ENCODE assay signal across 9 mouse cellular contexts in genomic region chr4:100181676-100182075, GRCm38 (mm10).
DNase-seq lines count a peak whose midpoint lies in the region; ATAC-seq and TF ChIP-seq lines count a peak whose summit lies in the region.
"Had no signal": no experiment of that assay in that cellular context is flagged by ENCODE, and none has a peak within 500 bp of the region (broad histone marks: within the 10 kb centered on the region; RNA-seq: fewer than 3 reads in every experiment).

No protein-coding gene starts in this region.

- no peak for TF ChIP-seq CTCF in midbrain, postnatal 0 days (IDR thresholded peaks at IDR 0.05)

- 41% methylated on average over 5 of the region's 5 CpGs for WGBS in midbrain, postnatal 0 days
- WGBS in midbrain, embryonic 14.5 days, result 50% methylated on average over 5 of the region's 5 CpGs

- no peak overlapping the region for H3K9ac ChIP-seq in midbrain, postnatal 0 days (replicated peaks; ENCODE audit: low read length, poor library complexity, severe bottlenecking)
- no peak overlapping the region for H3K9ac ChIP-seq in midbrain, embryonic 14.5 days (replicated peaks; ENCODE audit: low read length)
- H3K9ac ChIP-seq: embryonic facial prominence, embryonic 12.5 days had no signal

- no peak overlapping the region for H3K4me3 ChIP-seq in midbrain, postnatal 0 days (ENCODE audit: low read depth, low read length)
- H3K4me3 ChIP-seq in midbrain, embryonic 14.5 days (replicated peaks; ENCODE audit: low read depth, low read length), result no peak overlapping the region
- H3K4me3 ChIP-seq: embryonic facial prominence, embryonic 12.5 days had no signal

- intact Hi-C loops in gastrocnemius, postnatal 14 days (cut with DNase I; ENCODE audit: low total_unique reads), result no loop called here

- H3K9me3 ChIP-seq in midbrain, postnatal 0 days (ENCODE audit: low read length), result no peaks in the 10 kb centered on the region
- no peaks in the 10 kb centered on the region for H3K9me3 ChIP-seq in midbrain, embryonic 14.5 days (ENCODE audit: control insufficient read depth, low read length)
- H3K9me3 ChIP-seq: embryonic facial prominence, embryonic 12.5 days had no signal

- H3K4me2 ChIP-seq in midbrain, postnatal 0 days (ENCODE audit: low read depth, low read length, poor library complexity, severe bottlenecking), result no peak overlapping the region
- no peak overlapping the region for H3K4me2 ChIP-seq in midbrain, embryonic 14.5 days (ENCODE audit: low read length)
- H3K4me2 ChIP-seq: embryonic facial prominence, embryonic 12.5 days had no signal

- no peak for ATAC-seq in midbrain, postnatal 0 days (ENCODE audit: low FRiP score)
- no peak for ATAC-seq in midbrain, embryonic 14.5 days (ENCODE audit: low FRiP score, low TSS enrichment)
- ATAC-seq in frontal cortex, adult (ENCODE audit: low TSS enrichment), result no peak

- H3K4me1 ChIP-seq in midbrain, postnatal 0 days (ENCODE audit: insufficient read depth, low read length), result no peaks in the 10 kb centered on the region
- H3K4me1 ChIP-seq in midbrain, embryonic 14.5 days (ENCODE audit: control insufficient read depth, insufficient read depth, low read length), result no peaks in the 10 kb centered on the region

- no peaks in the 10 kb centered on the region for H3K36me3 ChIP-seq in midbrain, postnatal 0 days (ENCODE audit: insufficient read depth, low read length)
- H3K36me3 ChIP-seq in midbrain, embryonic 14.5 days (ENCODE audit: control insufficient read depth, insufficient read depth, low read length), result no peaks in the 10 kb centered on the region
- H3K36me3 ChIP-seq: embryonic facial prominence, embryonic 12.5 days had no signal

- DNase-seq in midbrain, postnatal 0 days (ENCODE audit: low spot score), result peak; percentile 37
- DNase-seq in midbrain, embryonic 14.5 days, result no peak
- peak; percentile 80 to 82 for DNase-seq in adrenal gland, postnatal 36 days
- DNase-seq in gastrocnemius, postnatal 14 days, result peak; percentile 79
- DNase-seq in lung, postnatal 10 days, result peak; percentile 79
- DNase-seq in layer of hippocampus, postnatal 25 days (ENCODE audit: extremely low spot score in 1 of 2, low spot score in 1 of 2), result no peak
- no peak for DNase-seq in frontal cortex, postnatal 25 days (ENCODE audit: low spot score in 2 of 2)

- no peaks in the 10 kb centered on the region for H3K27me3 ChIP-seq in midbrain, postnatal 0 days (ENCODE audit: insufficient read depth, low read length)
- no peaks in the 10 kb centered on the region for H3K27me3 ChIP-seq in midbrain, embryonic 14.5 days (ENCODE audit: control insufficient read depth, insufficient read depth, low read length)
- H3K27me3 ChIP-seq: embryonic facial prominence, embryonic 12.5 days had no signal

- H3K27ac ChIP-seq in midbrain, postnatal 0 days (ENCODE audit: low read depth, low read length), result no peak overlapping the region
- H3K27ac ChIP-seq in midbrain, embryonic 14.5 days (replicated peaks; ENCODE audit: low read depth, low read length), result no peak overlapping the region
- H3K27ac ChIP-seq: embryonic facial prominence, embryonic 12.5 days had no signal

Comparison
In these comparisons a context has a peak if more than half of its experiments do, and no peak if none do; other contexts are left out.
1. DNase-seq: peak in midbrain, postnatal 0 days (single experiment), adrenal gland, postnatal 36 days (2 of 2), gastrocnemius, postnatal 14 days (single experiment) and lung, postnatal 10 days (single experiment); none in midbrain, embryonic 14.5 days (single experiment), layer of hippocampus, postnatal 25 days (0 of 2) and frontal cortex, postnatal 25 days (0 of 2).